Mouse (Mus musculus) heart, embryonic 12.5 days (tissue): ENCODE measurements around the gene Ccnl1. TPM values are rescaled to one million over a fixed set of nuclear protein-coding genes. Genes with fewer than 3 reads are reported as not detected.
A peak's percentile ranks its signal among the peaks of the same experiment; 100 is the strongest.

Source experiments
- ATAC-seq: fragments of 200-750 bp; cut with Nextera tagmentation; 2 replicates; pipeline ENCODE4 v1.8.0; 2017; ENCODE audit warnings: moderate TSS enrichment, moderate library complexity; ENCODE audit not compliant: insufficient number of reproducible peaks, low FRiP score
- H3K27ac ChIP-seq: fragments of 300-500 bp; sonication (generic); 2 replicates; pipeline ENCODE4 v1.5.1; 2016; ENCODE audit warnings: mild to moderate bottlenecking, moderate library complexity; ENCODE audit not compliant: poor library complexity, severe bottlenecking
- H3K27me3 ChIP-seq: fragments of 300-500 bp; sonication (generic); replicated peaks from 2 replicates; pipeline ENCODE4 v1.6.1; 2016; ENCODE audit warnings: mild to moderate bottlenecking, moderate library complexity
- H3K36me3 ChIP-seq: fragments of 300-500 bp; sonication (generic); 2 replicates; pipeline ENCODE4 v1.6.1; 2016; ENCODE audit warnings: mild to moderate bottlenecking, moderate library complexity
- H3K4me1 ChIP-seq: fragments of 300-500 bp; sonication (generic); replicated peaks from 2 replicates; pipeline ENCODE4 v1.6.1; 2016; ENCODE audit warnings: mild to moderate bottlenecking
- H3K4me2 ChIP-seq: fragments of 300-500 bp; sonication (generic); 2 replicates; pipeline ENCODE4 v1.6.1; 2016; ENCODE audit warnings: mild to moderate bottlenecking, moderate library complexity
- H3K4me3 ChIP-seq: fragments of 300-500 bp; sonication (generic); 2 replicates; pipeline ENCODE4 v1.5.1; 2016; ENCODE audit warnings: mild to moderate bottlenecking
- H3K9ac ChIP-seq: fragments of 300-500 bp; sonication (generic); 2 replicates; pipeline ENCODE4 v1.6.1; 2016; ENCODE audit warnings: mild to moderate bottlenecking, moderate library complexity
- H3K9me3 ChIP-seq: fragments of 300-500 bp; sonication (generic); replicated peaks from 2 replicates; pipeline ENCODE4 v1.6.1; 2016; ENCODE audit warnings: mild to moderate bottlenecking, moderate library complexity
- WGBS: fragments of 180-500 bp; shearing (Covaris S2); methylation state at CpG from one replicate; pipeline ENCODE4 v1.1.7; 2016; 5-methylcytosine and 5-hydroxymethylcytosine counted together
- polyA plus RNA-seq: library from polyadenylated mRNA; unstranded; fragments of >200 nt; fragmentation: Nextera tagmentation; extraction: Ambion mirVana; gene quantifications from 2 replicates; pipeline ENCODE4 v1.2.1, GENCODE M21; 2016

Gene Ccnl1
- polyA plus RNA-seq, 1 experiment from 2014 or later, result 89.8 TPM

- H3K9ac ChIP-seq, result peak overlapping the region; percentile 98
- ATAC-seq, result peak; percentile 83
- no peaks in the 10 kb centered on the region for H3K27me3 ChIP-seq
- peak overlapping the region; percentile 99 for H3K27ac ChIP-seq
- under 1% methylated on average over 92 of the region's 94 CpGs for WGBS
- H3K9me3 ChIP-seq, result no peaks in the 10 kb centered on the region
- H3K36me3 ChIP-seq, result peaks cover 24% of the 10 kb centered on the region
- H3K4me1 ChIP-seq, result peaks cover 21% of the 10 kb centered on the region
- H3K4me3 ChIP-seq, result peak overlapping the region; percentile 92
- H3K4me2 ChIP-seq, result peak overlapping the region; percentile 83
Measured at GRCm38 (mm10) chr3:65957271-65958101, 563 bp downstream of the Ccnl1 start.

- H3K9ac ChIP-seq, result no peak overlapping the region
- 0 out of 2 replicates have a peak overlapping the region, but pooled peaks have one; percentile 17 for H3K4me3 ChIP-seq
- H3K4me2 ChIP-seq, result peak overlapping the region; percentile 47
- H3K27me3 ChIP-seq, result no peaks in the 10 kb centered on the region
- H3K27ac ChIP-seq, result no peak overlapping the region
- H3K4me1 ChIP-seq, result peaks cover 20% of the 10 kb centered on the region
- WGBS, result 61% methylated on average over 8 of the region's 8 CpGs
- peaks cover 39% of the 10 kb centered on the region for H3K36me3 ChIP-seq
- H3K9me3 ChIP-seq, result no peaks in the 10 kb centered on the region
- ATAC-seq, result no peak
Measured at GRCm38 (mm10) chr3:65954499-65955391, 3.3 kb downstream of the Ccnl1 start.

GRCm38 (mm10) chr3:65950831-65951365 is 7.2 kb downstream of the Ccnl1 start:
- H3K27me3 ChIP-seq, result no peaks in the 10 kb centered on the region
- H3K9ac ChIP-seq, result no peak overlapping the region
- H3K4me2 ChIP-seq, result no peak overlapping the region
- no peak overlapping the region for H3K27ac ChIP-seq
- WGBS, result 84% methylated on average over 4 of the region's 4 CpGs
- ATAC-seq, result no peak
- H3K4me3 ChIP-seq, result no peak overlapping the region
- peaks cover 61% of the 10 kb centered on the region for H3K36me3 ChIP-seq
- H3K4me1 ChIP-seq, result peaks cover 9% of the 10 kb centered on the region
- no peaks in the 10 kb centered on the region for H3K9me3 ChIP-seq

- H3K4me1 ChIP-seq, result peaks cover 8% of the 10 kb centered on the region
- no peaks in the 10 kb centered on the region for H3K27me3 ChIP-seq
- H3K9ac ChIP-seq, result no peak overlapping the region
- WGBS, result 93% methylated on average over 2 of the region's 2 CpGs
- H3K4me3 ChIP-seq, result no peak overlapping the region
- no peak for ATAC-seq
- no peak overlapping the region for H3K27ac ChIP-seq
- no peak overlapping the region for H3K4me2 ChIP-seq
- H3K9me3 ChIP-seq, result no peaks in the 10 kb centered on the region
- peaks cover 64% of the 10 kb centered on the region for H3K36me3 ChIP-seq
Measured at GRCm38 (mm10) chr3:65950304-65950703, 7.7 kb downstream of the Ccnl1 start.

- Histone ChIP-seq H3K36me3 (peaks cover 56% of the 10 kb centered on the region), H3K4me3 (no peak overlapping the region), H3K4me2 (no peak overlapping the region), H3K9ac (no peak overlapping the region), H3K27ac (no peak overlapping the region), H3K4me1 (no peaks in the 10 kb centered on the region), H3K27me3 (no peaks in the 10 kb centered on the region), H3K9me3 (no peaks in the 10 kb centered on the region)
- no peak for ATAC-seq
- WGBS, result 94% methylated on average over 2 of the region's 2 CpGs
Measured at GRCm38 (mm10) chr3:65945277-65945932, 12.6 kb downstream of the Ccnl1 start.

- Histone ChIP-seq H3K27me3 (no peaks in the 10 kb centered on the region), H3K4me3 (no peak overlapping the region), H3K4me2 (no peak overlapping the region), H3K9ac (no peak overlapping the region), H3K36me3 (peaks cover 52% of the 10 kb centered on the region), H3K9me3 (no peaks in the 10 kb centered on the region), H3K4me1 (no peaks in the 10 kb centered on the region), H3K27ac (no peak overlapping the region)
- 71% methylated on average over 3 of the region's 3 CpGs for WGBS
- no peak for ATAC-seq
Measured at GRCm38 (mm10) chr3:65944713-65945112, 13.3 kb downstream of the Ccnl1 start.

GRCm38 (mm10) chr3:65943453-65943852 is 14.6 kb downstream of the Ccnl1 start:
- Histone ChIP-seq H3K4me3 (no peak overlapping the region), H3K27ac (no peak overlapping the region), H3K36me3 (peaks cover 44% of the 10 kb centered on the region), H3K4me2 (no peak overlapping the region), H3K27me3 (no peaks in the 10 kb centered on the region), H3K9ac (no peak overlapping the region), H3K4me1 (no peaks in the 10 kb centered on the region), H3K9me3 (no peaks in the 10 kb centered on the region)
- 84% methylated on average over 4 of the region's 4 CpGs for WGBS
- no peak for ATAC-seq

- Histone ChIP-seq H3K36me3 (peaks cover 22% of the 10 kb centered on the region), H3K9ac (no peak overlapping the region), H3K27ac (no peak overlapping the region), H3K4me2 (no peak overlapping the region), H3K4me3 (no peak overlapping the region), H3K9me3 (no peaks in the 10 kb centered on the region), H3K27me3 (no peaks in the 10 kb centered on the region), H3K4me1 (no peaks in the 10 kb centered on the region)
- ATAC-seq, result no peak
- WGBS, result 60% methylated on average over 1 of the region's 1 CpGs
Measured at GRCm38 (mm10) chr3:65941052-65941451, 17.0 kb downstream of the Ccnl1 start.

GRCm38 (mm10) chr3:65938211-65938610 is 19.8 kb downstream of the Ccnl1 start:
- peaks cover 4% of the 10 kb centered on the region; the same call in 1 of the 2 replicates for H3K36me3 ChIP-seq
- no peak for ATAC-seq
- no peak overlapping the region for H3K27ac ChIP-seq
- H3K27me3 ChIP-seq, result no peaks in the 10 kb centered on the region
- 23% methylated on average over 3 of the region's 3 CpGs for WGBS
- no peak overlapping the region for H3K4me3 ChIP-seq
- no peaks in the 10 kb centered on the region for H3K4me1 ChIP-seq
- no peak overlapping the region for H3K9ac ChIP-seq
- no peaks in the 10 kb centered on the region for H3K9me3 ChIP-seq
- H3K4me2 ChIP-seq, result no peak overlapping the region

GRCm38 (mm10) chr3:65936384-65936783 is 21.7 kb downstream of the Ccnl1 start:
- 71% methylated on average over 12 of the region's 12 CpGs for WGBS
- Histone ChIP-seq H3K36me3 (no peaks in the 10 kb centered on the region), H3K9ac (no peak overlapping the region), H3K27ac (no peak overlapping the region), H3K9me3 (no peaks in the 10 kb centered on the region), H3K4me3 (no peak overlapping the region), H3K27me3 (no peaks in the 10 kb centered on the region), H3K4me2 (no peak overlapping the region), H3K4me1 (no peaks in the 10 kb centered on the region)
- ATAC-seq, result no peak
